Mouse (Mus musculus) left cerebral cortex, adult 18-20 months (tissue): ENCODE data around the gene Anks1. TPM values are rescaled to one million over a fixed set of nuclear protein-coding genes. Genes with fewer than 3 reads are reported as not detected.

Source experiments
- DNase-seq, 2 experiments: peaks; one replicate each; pipeline ENCODE4 v3.0.0; 2021 to 2022; ENCODE audit warnings: low spot score in 2 of 2, mixed read lengths in 1 of 2
- total RNA-seq, 2 experiments: library from RNA; stranded (reverse); gene quantifications; 2 replicates each; pipeline ENCODE4 v1.2.3; 2021

Gene Anks1
- total RNA-seq, 2 experiments from 2014 or later, result 39.5 to 44.5 TPM

GRCm38 (mm10) chr17:28042299-28042771 lies 133.2 kb downstream of the Anks1 start:
- peak; percentile 55 to 67 for DNase-seq

DNA sequence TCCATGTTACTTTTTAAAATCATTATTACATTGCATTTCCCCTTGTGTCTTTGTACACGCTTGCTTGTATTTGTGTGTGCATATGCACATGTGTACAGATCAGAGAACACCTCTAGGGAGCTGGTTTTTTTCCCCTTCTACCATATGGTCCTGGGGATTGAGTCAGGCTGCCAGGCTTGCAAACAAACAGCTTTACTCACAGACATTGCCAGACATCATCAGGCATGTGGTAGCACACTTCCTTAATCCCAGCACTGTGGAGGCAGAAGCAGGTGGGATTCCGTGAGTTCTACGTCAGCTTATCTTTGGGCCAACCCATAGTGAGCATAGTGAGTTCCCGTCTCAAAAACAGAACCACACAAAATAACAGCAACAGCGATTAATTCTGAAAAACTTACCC lies 137.9 kb downstream of the Anks1 start:
- DNase-seq, result no peak

- no peak for DNase-seq
Measured at GRCm38 (mm10) chr17:28047520-28047919, 138.4 kb downstream of the Anks1 start.

DNA sequence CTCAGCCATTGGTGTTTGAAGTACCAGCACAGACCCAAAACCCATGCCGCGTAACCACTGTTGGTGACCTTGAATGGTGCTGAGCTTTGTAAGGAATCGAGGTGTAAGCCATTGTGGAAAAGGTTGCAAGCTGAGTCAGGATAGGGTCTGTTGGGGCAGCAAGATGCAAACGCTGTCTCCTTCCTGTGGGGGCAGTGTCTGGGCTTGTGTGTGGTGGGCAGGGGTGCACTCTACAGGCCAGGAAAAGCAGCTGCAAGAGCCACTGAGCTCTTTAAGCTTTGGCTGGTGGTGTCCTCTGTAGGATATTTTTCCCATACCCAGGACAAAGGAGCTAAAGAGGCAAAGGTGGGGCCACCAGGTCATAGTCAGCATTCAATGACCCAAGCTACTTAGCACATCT lies 139.3 kb downstream of the Anks1 start:
- DNase-seq, result no peak

DNA sequence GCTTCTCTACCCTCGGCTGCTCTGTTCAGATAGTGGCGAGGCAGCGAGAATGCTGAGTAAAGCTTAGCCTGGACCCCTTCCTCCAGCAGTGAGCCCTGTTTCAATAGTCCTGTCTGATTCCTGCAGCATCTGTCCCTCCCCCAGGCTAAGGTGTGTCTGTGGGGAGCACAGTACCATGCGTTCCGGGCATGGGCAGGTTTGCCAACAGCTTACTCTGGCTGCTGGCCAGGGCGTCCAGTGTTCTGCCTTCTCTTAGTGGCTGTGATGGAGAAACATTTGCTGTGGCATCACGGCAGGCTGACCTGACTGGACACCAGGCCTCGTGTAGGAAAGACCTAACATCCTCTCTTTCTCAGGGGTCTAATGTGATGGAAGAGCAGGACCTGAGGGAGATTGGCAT lies 141.1 kb downstream of the Anks1 start:
- no peak for DNase-seq

DNA sequence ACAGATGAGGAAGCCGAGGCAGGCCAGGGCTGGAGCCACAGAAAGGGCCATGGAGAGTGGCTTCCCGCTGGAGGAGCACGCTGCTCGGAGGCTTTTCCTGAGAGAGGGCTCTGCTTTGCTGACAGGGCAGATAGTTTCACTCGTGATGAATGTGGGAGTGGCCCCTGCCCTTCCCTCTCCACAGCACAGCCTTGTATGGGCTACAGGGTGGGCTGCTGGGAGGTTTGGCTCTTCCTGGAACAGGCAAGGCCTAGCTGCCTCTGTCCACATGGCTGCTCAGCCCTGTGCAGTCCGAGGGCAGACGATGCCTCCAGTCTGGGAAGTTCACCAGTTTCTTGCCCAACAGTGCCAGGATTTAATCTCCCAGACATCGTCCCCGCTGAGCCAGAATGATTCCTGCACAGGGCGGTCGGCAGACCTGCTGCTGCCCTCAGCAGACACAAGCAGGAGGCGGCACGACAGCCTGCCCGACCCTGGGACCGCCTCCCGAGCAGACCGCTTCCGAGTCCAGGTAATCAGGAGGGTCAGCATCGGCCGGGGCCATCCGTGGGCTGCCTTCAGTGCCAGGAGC lies 143.3 kb downstream of the Anks1 start:
- DNase-seq, result no peak

- no peak for DNase-seq
Measured at GRCm38 (mm10) chr17:28058346-28058745, 149.2 kb downstream of the Anks1 start.

GRCm38 (mm10) chr17:28060681-28061080 lies 151.6 kb downstream of the Anks1 start:
- DNase-seq, result no peak

- peak; percentile 44 to 55 for DNase-seq
Measured at GRCm38 (mm10) chr17:28061472-28061871, 152.4 kb downstream of the Anks1 start.

- DNase-seq, result no peak
Measured at GRCm38 (mm10) chr17:28062710-28063109, 153.6 kb downstream of the Anks1 start.

DNA sequence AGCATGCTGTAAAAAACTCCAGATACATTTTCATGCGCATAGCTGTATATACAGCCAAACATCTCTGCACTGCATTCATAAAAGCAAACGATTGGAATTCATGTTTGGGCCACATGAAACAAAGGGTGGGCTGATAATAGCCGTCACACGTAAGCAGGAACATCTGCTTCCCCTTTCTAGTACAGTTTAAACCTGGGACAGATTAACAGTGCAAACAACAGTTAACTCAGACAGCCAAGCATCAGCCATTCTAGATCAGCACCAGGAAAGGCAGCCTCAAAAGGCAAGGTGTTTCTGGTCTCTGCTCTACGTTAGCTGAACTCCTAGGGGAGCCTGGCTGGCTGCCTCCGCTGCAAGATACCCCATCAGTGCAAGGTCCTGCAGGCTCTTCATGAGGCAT lies 154.1 kb downstream of the Anks1 start:
- DNase-seq, result no peak

DNA sequence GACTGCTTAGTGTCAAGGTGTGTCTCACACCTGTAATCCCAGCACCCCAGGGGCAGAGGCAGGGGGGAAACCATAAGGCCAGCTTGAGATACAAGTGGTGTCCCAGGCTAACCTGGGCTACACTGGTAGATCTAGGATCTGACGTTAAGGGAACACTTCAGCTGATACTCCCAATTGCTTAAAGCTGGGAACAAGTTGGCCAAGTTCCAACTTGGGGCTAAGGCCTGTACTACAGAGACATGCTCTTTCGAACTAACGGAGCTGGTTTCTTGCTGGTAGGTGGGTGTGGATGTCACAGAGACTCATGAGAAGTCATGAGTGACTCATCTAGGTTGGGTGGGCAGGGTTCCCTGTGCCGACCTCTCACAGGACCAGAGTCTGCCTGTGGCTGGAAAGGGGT lies 158.2 kb downstream of the Anks1 start:
- DNase-seq, result no peak

GRCm38 (mm10) chr17:28069446-28069845 lies 160.3 kb downstream of the Anks1 start:
- no peak for DNase-seq

DNA sequence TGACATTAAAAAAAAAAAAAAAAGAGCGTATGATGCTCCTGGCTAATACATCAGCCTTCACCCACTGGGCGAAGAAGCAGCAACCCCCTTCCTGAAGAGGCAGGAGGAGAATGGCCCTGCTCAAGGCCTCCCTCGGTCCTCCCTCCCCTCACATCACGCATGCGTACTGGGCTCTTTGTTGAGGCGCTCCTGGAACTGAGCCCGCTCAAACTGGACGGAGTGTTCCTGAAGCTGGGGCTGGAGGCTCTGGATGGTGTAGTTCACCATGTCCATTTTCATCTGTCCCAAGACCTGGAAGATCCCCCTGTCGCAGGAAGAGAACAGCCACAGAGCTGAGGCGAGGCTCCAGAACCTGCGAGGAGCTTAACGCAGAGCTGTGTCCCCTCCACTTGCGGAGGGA lies 161.2 kb downstream of the Anks1 start:
- DNase-seq, result no peak

GRCm38 (mm10) chr17:28072730-28073129 lies 163.6 kb downstream of the Anks1 start:
- peak in 1 of 2 experiments; percentile 40 for DNase-seq

- DNase-seq, result no peak
Measured at GRCm38 (mm10) chr17:28074486-28074885, 165.4 kb downstream of the Anks1 start.

DNA sequence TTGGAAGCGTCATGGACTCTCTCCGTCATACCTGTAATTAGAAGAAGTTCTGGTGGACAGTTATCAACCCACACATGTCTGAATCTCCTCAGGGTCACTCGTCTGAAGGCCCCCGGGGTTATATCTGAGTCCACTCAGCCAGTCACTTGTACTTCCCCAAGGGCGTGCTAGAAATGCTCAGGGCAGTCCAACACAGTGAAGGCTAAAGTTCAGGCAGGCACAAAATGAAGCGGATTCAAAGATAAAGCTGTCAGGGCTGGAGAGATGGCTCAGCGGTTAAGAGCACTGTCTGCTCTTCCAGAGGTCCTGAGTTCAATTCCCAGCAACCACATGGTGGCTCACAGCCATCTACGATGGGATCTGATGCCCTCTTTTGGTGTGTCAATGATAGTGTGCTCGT lies 168.9 kb downstream of the Anks1 start:
- no peak for DNase-seq

DNA sequence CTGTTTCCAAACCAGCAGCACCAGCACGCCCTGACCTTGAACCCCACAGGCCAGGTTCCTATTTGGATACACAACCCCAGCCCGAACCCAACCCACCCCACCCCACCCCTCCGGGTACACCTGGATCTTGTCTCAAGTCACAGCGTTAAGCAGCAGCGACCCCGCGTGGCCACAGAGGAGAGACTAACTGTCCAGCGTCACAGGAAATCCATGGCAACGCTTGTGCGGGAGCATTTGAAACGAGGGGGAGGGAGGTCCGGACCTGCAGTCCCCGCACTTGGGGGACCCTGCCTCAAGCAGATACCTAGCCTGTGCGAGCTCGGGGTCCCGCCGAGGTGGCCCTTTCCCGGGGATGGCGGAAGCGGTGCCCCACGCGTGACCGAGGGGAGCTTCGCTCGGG lies 170.5 kb downstream of the Anks1 start:
- DNase-seq, result peak; percentile 87 to 90

- DNase-seq, result no peak
Measured at GRCm38 (mm10) chr17:28080045-28080816, 171.1 kb downstream of the Anks1 start, which contains the start of gene Tcp11. TSS of gene Tcp11 (minus strand) at chr17:28080639.

GRCm38 (mm10) chr17:28080817-28081165 lies 171.7 kb downstream of the Anks1 start:
- DNase-seq, result no peak

- DNase-seq, result peak in 1 of 2 experiments; percentile 53
Measured at GRCm38 (mm10) chr17:28081385-28081784, 172.3 kb downstream of the Anks1 start.

- no peak for DNase-seq
Measured at GRCm38 (mm10) chr17:28081856-28082255, 172.8 kb downstream of the Anks1 start.

DNA sequence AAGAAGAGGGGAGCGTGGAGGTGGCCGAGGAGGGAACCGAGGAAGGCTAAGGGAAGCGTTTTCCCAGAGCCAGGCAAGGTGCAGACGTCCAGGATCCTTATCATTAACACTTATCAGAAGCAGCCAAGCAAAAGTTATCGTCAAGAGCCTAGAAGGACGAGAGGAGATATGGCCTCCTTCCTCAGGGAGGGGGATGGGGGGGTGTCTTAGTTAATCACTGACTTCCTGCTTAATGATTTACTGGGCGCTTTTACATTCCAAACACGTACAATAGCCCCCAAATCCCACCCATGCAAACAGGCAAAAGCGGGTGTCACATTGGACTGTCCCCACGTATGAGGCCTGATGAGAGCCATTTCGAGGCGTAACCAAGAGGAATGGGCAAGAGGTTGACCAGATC lies 173.8 kb downstream of the Anks1 start:
- no peak for DNase-seq
